Mouse (Mus musculus): ENCODE measurements around the gene Olfr204. TPM values are rescaled to one million over a fixed set of nuclear protein-coding genes. Genes with fewer than 3 reads are reported as not detected.
"Not testable (repeated sequence)": the region's sequence is repeated elsewhere in the genome, so short reads cannot be mapped to it uniquely, and the experiment has no call there.

Gene Olfr204
- polyA plus RNA-seq (2012; rRNA removed): not detected in 2 replicates

- DNase-seq (ENCODE audit: low read depth): no peak
Measured at GRCm38 (mm10) chr16:59318148-59318547, at the start of gene Olfr204. Olfr204 (minus strand) TSS chr16:59318248.

DNA sequence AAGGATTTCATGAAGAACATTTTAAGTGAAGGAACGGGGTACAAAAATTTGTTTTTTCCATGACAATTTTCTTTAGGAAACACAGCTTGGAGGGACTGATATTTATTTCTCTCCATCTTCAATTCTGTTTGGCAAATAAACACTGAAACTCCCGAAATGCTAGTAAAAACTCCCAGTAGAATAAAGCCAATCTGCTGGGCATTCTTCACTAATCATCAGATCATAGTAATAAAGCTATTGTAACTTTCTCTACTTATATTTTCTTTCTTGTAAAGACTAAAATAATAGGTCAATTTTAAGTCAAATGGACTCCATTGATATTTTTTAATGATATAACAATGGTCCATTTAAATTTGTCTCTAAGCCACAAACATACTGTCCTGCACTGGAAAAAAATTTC, 45.8 kb upstream of the Olfr204 start, which contains the start of gene Olfr209:
Olfr209 (minus strand) TSS at position 101 of the 400 bp plus-strand sequence.
- no peak for DNase-seq (ENCODE audit: low read depth)

DNA sequence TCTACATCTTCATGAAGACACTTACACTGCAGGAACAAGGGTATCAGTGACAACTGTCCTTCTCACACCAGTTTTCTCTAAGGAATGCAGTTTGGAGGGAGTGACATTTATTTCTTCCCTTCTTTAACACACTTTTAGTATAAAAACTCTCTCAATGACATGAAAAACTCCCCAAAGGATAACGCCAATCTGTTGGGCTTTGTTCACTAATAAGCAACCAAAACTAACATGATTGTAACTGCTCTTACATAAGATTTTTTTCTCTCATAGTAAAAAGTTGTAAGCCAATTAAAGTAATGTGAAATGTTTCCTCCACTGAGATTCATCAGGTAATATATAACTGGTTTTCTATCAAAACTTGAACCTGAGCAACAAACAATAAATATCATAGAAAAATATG, 31.1 kb upstream of the Olfr204 start, which contains the start of gene Olfr206:
Olfr206 (minus strand) TSS at position 101 of the 400 bp plus-strand sequence.
- DNase-seq (ENCODE audit: low read depth): no peak

DNA sequence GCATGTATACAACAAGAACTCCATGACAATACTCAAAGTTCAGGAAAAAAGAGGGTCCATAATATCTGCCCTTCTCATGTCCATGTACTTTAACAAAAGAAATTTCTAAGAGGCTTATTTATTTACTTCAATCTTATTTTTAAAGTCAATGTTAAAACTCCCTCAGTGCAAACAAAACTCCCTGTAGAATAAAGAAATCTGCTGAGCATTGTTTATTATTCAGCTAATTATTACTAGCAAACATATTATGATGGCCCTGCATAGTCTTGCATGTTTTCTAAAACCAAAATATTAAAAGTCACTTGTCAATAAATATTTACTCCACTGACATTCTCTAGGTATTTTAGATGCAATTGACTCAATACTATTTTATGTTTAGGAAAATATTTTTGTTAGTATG, 13.0 kb upstream of the Olfr204 start, which contains the start of gene Olfr205:
Olfr205 (minus strand) TSS at position 101 of the 400 bp plus-strand sequence.
- DNase-seq (ENCODE audit: low read depth): no peak

- DNase-seq (ENCODE audit: low read depth): not testable (repeated sequence)
Measured at GRCm38 (mm10) chr16:59323262-59323661, 5.2 kb upstream of the Olfr204 start.

GRCm38 (mm10) chr16:59298581-59298980, 19.5 kb downstream of the Olfr204 start, which contains the start of gene Olfr203:
Olfr203 (plus strand) TSS chr16:59298881.
- no peak for DNase-seq (ENCODE audit: low read depth)

- DNase-seq (ENCODE audit: low read depth): not testable (repeated sequence)
Measured at GRCm38 (mm10) chr16:59287576-59287975, 30.5 kb downstream of the Olfr204 start.

GRCm38 (mm10) chr16:59286693-59287092, 31.4 kb downstream of the Olfr204 start, which contains the start of gene Olfr202:
Olfr202 (minus strand) TSS chr16:59286793.
- no peak for DNase-seq (ENCODE audit: low read depth)

DNA sequence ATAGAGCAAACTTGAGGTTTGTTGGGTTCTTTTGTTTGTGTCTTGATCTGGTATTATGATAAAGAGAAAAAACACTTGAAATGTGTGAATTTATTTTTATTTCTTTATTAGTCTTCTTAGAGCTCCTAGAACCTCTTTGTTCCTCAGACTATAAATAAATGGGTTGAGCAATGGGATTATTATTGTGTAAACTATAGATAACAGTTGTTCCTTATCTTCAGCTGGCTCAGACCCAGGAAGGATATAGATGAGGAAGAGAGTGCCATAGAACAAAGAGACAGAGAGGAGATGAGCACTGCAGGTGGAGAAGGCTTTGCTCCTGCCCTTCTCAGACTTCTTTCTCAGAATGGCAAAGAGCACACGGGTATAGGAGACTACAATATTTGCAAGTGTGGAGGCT, 34.6 kb downstream of the Olfr204 start:
- no peak for DNase-seq (ENCODE audit: low read depth)

DNA sequence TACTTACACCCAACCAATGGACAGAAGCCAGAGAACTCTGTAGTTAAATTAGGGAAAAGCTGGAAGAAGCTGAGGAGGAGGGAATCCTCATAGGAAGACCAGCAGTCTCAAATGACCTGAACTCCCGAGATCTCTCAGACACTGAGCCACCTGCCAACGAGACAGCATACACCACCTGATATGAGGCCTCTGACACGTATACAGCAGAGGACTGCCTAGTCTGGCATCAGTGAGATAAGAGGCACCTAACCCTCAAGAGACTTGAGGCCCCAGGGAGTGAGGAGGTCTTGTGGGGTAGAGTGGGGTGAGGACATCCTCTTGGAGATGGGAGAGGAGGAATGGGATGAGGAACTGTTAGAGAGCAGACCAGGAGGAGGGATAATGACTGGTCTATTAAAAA, 37.5 kb downstream of the Olfr204 start:
- no peak for DNase-seq (ENCODE audit: low read depth)

DNA sequence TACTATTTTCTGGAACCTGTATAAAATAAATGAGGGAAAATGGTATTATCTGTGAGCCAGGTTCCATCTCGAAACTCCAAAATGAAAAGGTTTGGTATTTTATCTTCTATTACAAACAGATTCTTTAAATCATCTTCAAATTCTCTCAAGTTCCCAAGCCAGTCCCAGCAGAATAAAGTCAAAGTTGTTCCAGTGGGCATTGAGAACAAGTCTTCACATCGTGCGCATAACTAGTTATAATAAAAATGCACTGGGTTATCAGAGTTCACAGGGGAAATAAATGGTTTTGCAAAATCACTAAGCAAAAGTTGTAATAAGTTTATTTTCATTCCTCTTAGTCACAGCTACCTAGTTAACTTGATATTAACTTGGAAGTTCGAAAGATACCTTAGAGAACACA, 45.5 kb downstream of the Olfr204 start, which contains the start of gene Olfr201:
Olfr201 (minus strand) TSS at position 101 of the 400 bp plus-strand sequence.
- not testable (repeated sequence) for DNase-seq (ENCODE audit: low read depth)

DNA sequence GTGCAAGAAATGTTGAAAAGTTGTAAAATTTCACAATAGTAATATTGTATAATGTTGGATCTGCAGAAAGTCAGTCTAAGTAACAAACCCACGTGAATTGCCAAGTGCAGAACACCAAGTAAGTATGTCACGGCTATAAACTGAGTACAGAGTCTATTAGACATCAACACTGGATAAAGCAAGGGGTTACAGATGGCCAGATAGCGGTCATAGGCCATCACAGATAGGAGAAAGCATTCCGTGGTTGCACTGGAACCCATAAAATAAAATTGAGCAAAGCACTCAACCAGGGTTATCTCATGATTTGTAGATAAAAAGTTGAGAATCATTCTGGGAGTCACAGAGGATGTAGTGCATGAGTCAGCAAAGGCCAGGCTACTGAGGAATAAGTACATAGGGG, 49.0 kb downstream of the Olfr204 start:
- not testable (repeated sequence) for DNase-seq (ENCODE audit: low read depth)

Other genes with a start within 250 kb of the Olfr204 start
- not detected in 2 replicates for gene Olfr190, start 240.2 kb downstream of the Olfr204 start, polyA plus RNA-seq (2012; rRNA removed)
- gene Olfr191, start 228.4 kb downstream of the Olfr204 start, polyA plus RNA-seq (2012; rRNA removed): not detected in 2 replicates
- gene Olfr193, start 206.4 kb downstream of the Olfr204 start, polyA plus RNA-seq (2012; rRNA removed): not detected in 2 replicates
- not detected in 2 replicates for gene Olfr194, start 197.2 kb downstream of the Olfr204 start, polyA plus RNA-seq (2012; rRNA removed)
- not detected in 2 replicates for gene Olfr195, start 171.2 kb downstream of the Olfr204 start, polyA plus RNA-seq (2012; rRNA removed)
- gene Olfr196, start 147.8 kb downstream of the Olfr204 start, polyA plus RNA-seq (2012; rRNA removed): not detected in 2 replicates
- not detected in 2 replicates for gene Olfr198, start 114.7 kb downstream of the Olfr204 start, polyA plus RNA-seq (2012; rRNA removed)
- gene Olfr199, start 98.5 kb downstream of the Olfr204 start, polyA plus RNA-seq (2012; rRNA removed): not detected in 2 replicates
- not detected in 2 replicates for gene Olfr201, start 45.6 kb downstream of the Olfr204 start, polyA plus RNA-seq (2012; rRNA removed)
- gene Olfr202, start 31.5 kb downstream of the Olfr204 start, polyA plus RNA-seq (2012; rRNA removed): not detected in 2 replicates
- not detected in 2 replicates for gene Olfr203, start 19.4 kb downstream of the Olfr204 start, polyA plus RNA-seq (2012; rRNA removed)
- gene Olfr205, start 12.9 kb upstream of the Olfr204 start, polyA plus RNA-seq (2012; rRNA removed): not detected in 2 replicates
- gene Olfr206, start 31.0 kb upstream of the Olfr204 start, polyA plus RNA-seq (2012; rRNA removed): not detected in 2 replicates
- gene Olfr209, start 45.7 kb upstream of the Olfr204 start, polyA plus RNA-seq (2012; rRNA removed): not detected in 2 replicates
- not detected in 2 replicates for gene Gabrr3, start 89.1 kb upstream of the Olfr204 start, polyA plus RNA-seq (2012; rRNA removed)
- gene Riox2, start 153.5 kb upstream of the Olfr204 start, polyA plus RNA-seq (2012; rRNA removed): 6.1 and 7.7 TPM in 2 replicates